Mouse (Mus musculus) forebrain, embryonic 14.5 days (tissue): ENCODE results near the gene Adcy3. TPM values are rescaled to one million over a fixed set of nuclear protein-coding genes. Genes with fewer than 3 reads are reported as not detected.

ENCODE experiments used
- ATAC-seq: fragments of 200-750 bp; cut with Nextera tagmentation; 2 replicates; pipeline ENCODE4 v1.8.0; 2017; ENCODE audit warnings: mild to moderate bottlenecking, moderate library complexity
- DNase-seq: peaks from one replicate; pipeline ENCODE4 v3.0.0-alpha.2; 2015; ENCODE audit warnings: low spot score
- H3K27ac ChIP-seq: fragments of 300-500 bp; sonication (generic); 2 replicates; pipeline ENCODE4 v1.5.1; 2014; ENCODE audit warnings: low read depth, mild to moderate bottlenecking, control low read depth, low read length, moderate library complexity
- H3K27me3 ChIP-seq: fragments of 300-500 bp; sonication (generic); replicated peaks from 2 replicates; pipeline ENCODE4 v1.6.1; 2014; ENCODE audit warnings: low read length, control low read depth, mixed read lengths; ENCODE audit not compliant: control insufficient read depth, insufficient read depth
- H3K36me3 ChIP-seq: fragments of 300-500 bp; sonication (generic); 2 replicates; pipeline ENCODE4 v1.6.1; 2014; ENCODE audit warnings: low read length, control low read depth; ENCODE audit not compliant: control insufficient read depth, insufficient read depth
- H3K4me1 ChIP-seq: fragments of 300-500 bp; sonication (generic); 2 replicates; pipeline ENCODE4 v1.6.1; 2014; ENCODE audit warnings: antibody characterized with exemption, low read length, control low read depth; ENCODE audit not compliant: control insufficient read depth, insufficient read depth
- H3K4me2 ChIP-seq: fragments of 300-500 bp; sonication (generic); 2 replicates; pipeline ENCODE4 v1.6.1; 2014; ENCODE audit warnings: mild to moderate bottlenecking, control low read depth, low read length
- H3K4me3 ChIP-seq: fragments of 300-500 bp; sonication (generic); 2 replicates; pipeline ENCODE4 v1.5.1; 2014; ENCODE audit warnings: low read depth, low read length, control low read depth
- H3K9ac ChIP-seq: fragments of 300-500 bp; sonication (generic); 2 replicates; pipeline ENCODE4 v1.6.1; 2014; ENCODE audit warnings: mild to moderate bottlenecking, low read length, control low read depth, moderate library complexity
- H3K9me3 ChIP-seq: fragments of 300-500 bp; sonication (generic); replicated peaks from 2 replicates; pipeline ENCODE4 v1.6.1; 2016; ENCODE audit warnings: low read length, control low read depth, mixed read lengths; ENCODE audit not compliant: control insufficient read depth
- WGBS: fragments of 180-500 bp; shearing (Covaris S2); extraction: QIAGEN DNeasy Blood & Tissue Kit; methylation state at CpG from one replicate; pipeline ENCODE4 v1.1.7; 2014; 5-methylcytosine and 5-hydroxymethylcytosine counted together
- polyA plus RNA-seq: library from polyadenylated mRNA; unstranded; fragments of >200 nt; fragmentation: Nextera tagmentation; extraction: Ambion mirVana; gene quantifications from 2 replicates; pipeline ENCODE4 v1.2.1, GENCODE M21; 2014

Gene Adcy3
- polyA plus RNA-seq, 1 experiment from 2014 or later, result 5.3 TPM

DNA sequence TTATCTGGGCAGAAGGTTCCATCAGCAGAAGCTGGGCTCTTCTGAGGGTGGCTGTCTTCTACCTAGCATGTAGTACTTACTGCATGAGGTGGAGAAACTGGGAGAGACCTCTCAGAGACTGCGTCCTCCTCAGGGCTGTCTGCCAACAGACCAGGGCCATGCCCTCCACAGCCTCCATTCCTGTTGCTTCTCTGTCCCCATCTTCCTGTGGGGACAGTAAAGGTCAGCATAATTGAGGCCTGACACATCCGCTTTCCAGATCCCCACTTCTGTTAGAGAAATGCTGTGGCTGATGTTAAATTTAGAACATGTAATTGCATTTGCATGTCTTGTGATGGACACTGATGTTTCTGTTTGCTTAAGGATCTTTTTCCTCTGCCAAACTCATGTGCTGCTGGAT, 18.0 kb downstream of the Adcy3 start:
- Histone ChIP-seq H3K9ac (no peak overlapping the region), H3K4me1 (no peaks in the 10 kb centered on the region), H3K4me2 (no peak overlapping the region), H3K27ac (no peak overlapping the region), H3K36me3 (no peaks in the 10 kb centered on the region), H3K4me3 (no peak overlapping the region), H3K9me3 (no peaks in the 10 kb centered on the region), H3K27me3 (no peaks in the 10 kb centered on the region)
- ATAC-seq (no peak), DNase-seq (no peak)
- 97% methylated on average over 2 of the region's 2 CpGs for WGBS

GRCm38 (mm10) chr12:4151969-4152368, 19.1 kb downstream of the Adcy3 start:
- H3K4me1 ChIP-seq, result no peaks in the 10 kb centered on the region
- no peak overlapping the region for H3K9ac ChIP-seq
- WGBS, result 80% methylated on average over 3 of the region's 3 CpGs
- no peak overlapping the region for H3K27ac ChIP-seq
- no peak overlapping the region for H3K4me2 ChIP-seq
- H3K4me3 ChIP-seq, result no peak overlapping the region
- H3K27me3 ChIP-seq, result no peaks in the 10 kb centered on the region
- H3K36me3 ChIP-seq, result no peaks in the 10 kb centered on the region
- H3K9me3 ChIP-seq, result no peaks in the 10 kb centered on the region
- no peak for ATAC-seq
- DNase-seq, result no peak

- Histone ChIP-seq H3K9ac (no peak overlapping the region), H3K4me3 (no peak overlapping the region), H3K27ac (no peak overlapping the region), H3K9me3 (no peaks in the 10 kb centered on the region), H3K27me3 (no peaks in the 10 kb centered on the region), H3K36me3 (no peaks in the 10 kb centered on the region), H3K4me1 (no peaks in the 10 kb centered on the region), H3K4me2 (no peak overlapping the region)
- WGBS, result 64% methylated on average over 2 of the region's 2 CpGs
- ATAC-seq, result no peak
- DNase-seq, result no peak
Observed at GRCm38 (mm10) chr12:4157466-4157865, 24.6 kb downstream of the Adcy3 start.

- Histone ChIP-seq H3K9me3 (no peaks in the 10 kb centered on the region), H3K4me2 (no peak overlapping the region), H3K9ac (no peak overlapping the region), H3K27me3 (no peaks in the 10 kb centered on the region), H3K4me1 (no peaks in the 10 kb centered on the region), H3K4me3 (no peak overlapping the region), H3K27ac (no peak overlapping the region), H3K36me3 (no peaks in the 10 kb centered on the region)
- DNase-seq (no peak), ATAC-seq (no peak)
- WGBS, result 88% methylated on average over 3 of the region's 3 CpGs
Observed at GRCm38 (mm10) chr12:4158179-4158578, 25.3 kb downstream of the Adcy3 start.

DNA sequence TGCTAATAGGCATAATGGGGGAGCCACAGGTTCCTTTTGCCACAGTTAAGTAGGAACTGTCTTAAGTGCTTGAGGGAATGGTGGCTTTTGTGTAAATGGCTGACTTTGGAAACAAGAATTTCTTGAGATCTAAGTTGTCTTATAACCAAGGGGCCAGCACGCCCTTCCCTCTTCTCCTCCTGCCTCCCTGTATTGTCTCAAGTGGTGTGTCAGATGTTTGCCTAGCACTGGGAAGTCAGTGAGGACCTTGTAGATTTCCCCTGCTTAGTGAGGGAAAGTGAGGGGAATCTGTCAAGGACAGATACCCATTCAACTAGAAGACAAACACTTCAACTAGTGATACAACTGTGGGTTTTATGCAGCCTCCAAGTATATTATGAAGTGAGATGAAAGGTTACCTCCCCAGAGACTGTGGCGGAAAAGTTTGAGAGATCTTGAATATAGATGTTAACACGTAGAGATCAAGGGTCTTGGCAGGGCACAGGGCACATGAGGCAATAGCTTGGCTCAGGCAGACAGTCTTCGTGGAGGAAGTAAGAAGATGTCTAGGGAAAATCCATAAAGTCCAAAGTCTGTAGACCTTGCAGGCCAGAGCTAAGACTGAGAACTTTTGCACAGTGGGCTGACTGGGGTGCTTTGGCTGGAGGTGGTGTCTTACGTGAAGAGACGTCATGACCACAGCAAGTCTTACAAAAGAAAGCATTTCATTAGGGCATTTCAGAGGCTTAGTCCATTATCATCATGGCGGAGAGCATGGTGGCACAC, 26.1 kb downstream of the Adcy3 start:
- no peak overlapping the region for H3K4me3 ChIP-seq
- no peak overlapping the region for H3K27ac ChIP-seq
- ATAC-seq, result no peak
- no peaks in the 10 kb centered on the region for H3K36me3 ChIP-seq
- no peak for DNase-seq
- no peak overlapping the region for H3K9ac ChIP-seq
- no peaks in the 10 kb centered on the region for H3K27me3 ChIP-seq
- no peaks in the 10 kb centered on the region for H3K4me1 ChIP-seq
- H3K4me2 ChIP-seq, result no peak overlapping the region
- no peaks in the 10 kb centered on the region for H3K9me3 ChIP-seq
- 90% methylated on average over 7 of the region's 7 CpGs for WGBS

DNA sequence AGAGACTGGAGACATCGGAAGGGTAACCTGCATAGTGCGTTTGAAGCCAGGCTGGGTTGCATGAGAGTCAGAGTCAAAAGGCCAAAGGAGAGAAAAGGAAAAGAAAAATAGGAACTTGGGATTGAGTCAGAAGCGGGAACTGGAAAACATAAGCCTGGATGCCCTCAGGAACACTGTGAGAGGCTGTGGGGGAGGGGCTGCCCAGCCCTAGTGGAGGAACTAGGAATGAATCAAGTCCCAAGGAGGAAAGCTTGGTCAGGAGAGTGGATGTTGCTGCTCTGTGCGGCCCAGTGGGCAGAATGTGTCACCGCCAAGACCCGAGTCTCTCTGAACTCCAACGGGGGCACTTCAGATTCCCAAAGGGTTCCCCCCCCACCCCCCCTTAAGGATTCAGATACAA, 27.4 kb downstream of the Adcy3 start:
- Histone ChIP-seq H3K36me3 (no peaks in the 10 kb centered on the region), H3K4me2 (no peak overlapping the region), H3K27me3 (no peaks in the 10 kb centered on the region), H3K9ac (no peak overlapping the region), H3K9me3 (no peaks in the 10 kb centered on the region), H3K4me3 (no peak overlapping the region), H3K4me1 (no peaks in the 10 kb centered on the region), H3K27ac (no peak overlapping the region)
- ATAC-seq (no peak), DNase-seq (no peak)
- 70% methylated on average over 7 of the region's 7 CpGs for WGBS

GRCm38 (mm10) chr12:4162886-4163285, 30.0 kb downstream of the Adcy3 start:
- Histone ChIP-seq H3K4me3 (no peak overlapping the region), H3K27ac (no peak overlapping the region), H3K9ac (no peak overlapping the region), H3K4me1 (no peaks in the 10 kb centered on the region), H3K4me2 (no peak overlapping the region), H3K36me3 (no peaks in the 10 kb centered on the region), H3K27me3 (no peaks in the 10 kb centered on the region), H3K9me3 (no peaks in the 10 kb centered on the region)
- DNase-seq (no peak), ATAC-seq (no peak)
- WGBS, result 31% methylated on average over 2 of the region's 2 CpGs

DNA sequence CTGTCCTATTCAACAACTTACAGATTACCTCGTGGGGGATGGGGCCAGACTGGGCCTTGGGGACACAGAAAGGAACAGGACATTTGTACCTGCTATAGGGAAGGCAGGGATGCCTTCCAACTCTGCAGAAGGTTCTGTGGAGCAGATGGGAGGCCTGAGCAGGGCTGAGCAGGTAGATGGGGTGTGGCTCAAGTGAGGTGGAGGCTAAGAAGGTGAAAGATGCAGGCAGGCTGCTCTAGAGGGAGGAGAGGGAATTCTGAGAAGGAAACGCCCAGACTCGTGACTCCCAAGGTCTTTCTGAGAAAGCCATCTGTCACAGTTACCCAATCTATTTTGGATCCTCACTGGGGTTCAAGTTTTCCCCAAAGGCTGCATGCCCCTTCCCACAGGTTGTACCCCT, 34.1 kb downstream of the Adcy3 start:
- no peak overlapping the region for H3K4me2 ChIP-seq
- no peak overlapping the region for H3K9ac ChIP-seq
- H3K36me3 ChIP-seq, result no peaks in the 10 kb centered on the region
- H3K4me1 ChIP-seq, result no peaks in the 10 kb centered on the region
- no peaks in the 10 kb centered on the region for H3K27me3 ChIP-seq
- DNase-seq (no peak), ATAC-seq (no peak)
- H3K27ac ChIP-seq, result no peak overlapping the region
- H3K9me3 ChIP-seq, result no peaks in the 10 kb centered on the region
- H3K4me3 ChIP-seq, result no peak overlapping the region
- WGBS, result 65% methylated on average over 3 of the region's 3 CpGs

GRCm38 (mm10) chr12:4169058-4169457, 36.2 kb downstream of the Adcy3 start:
- no peaks in the 10 kb centered on the region for H3K4me1 ChIP-seq
- H3K36me3 ChIP-seq, result no peaks in the 10 kb centered on the region
- ATAC-seq, result peak; percentile 65; the same call in 1 of the 2 replicates
- DNase-seq, result peak; percentile 58
- 100% methylated on average over 1 of the region's 1 CpGs for WGBS
- no peak overlapping the region for H3K27ac ChIP-seq
- H3K9ac ChIP-seq, result no peak overlapping the region
- no peaks in the 10 kb centered on the region for H3K27me3 ChIP-seq
- no peak overlapping the region for H3K4me3 ChIP-seq
- H3K4me2 ChIP-seq, result no peak overlapping the region
- no peaks in the 10 kb centered on the region for H3K9me3 ChIP-seq
